Mouse (Mus musculus) embryonic fibroblast, embryonic 13.5 days (primary cell): ENCODE measurements around the gene Rnf169.

Source experiments
- CTCF ChIP-seq: IDR thresholded peaks from 2 replicates; pipeline ENCODE4 v1.5.1; 2011; ENCODE audit warnings: mild to moderate bottlenecking, control low read depth, low read length, moderate library complexity, borderline replicate concordance; ENCODE audit not compliant: insufficient read depth
- POLR2A ChIP-seq: IDR thresholded peaks from 2 replicates; pipeline ENCODE4 v1.6.1; 2011; ENCODE audit warnings: low read depth, mild to moderate bottlenecking, control low read depth, low read length, moderate library complexity

GRCm38 (mm10) chr7:100010711-100011110, 30.5 kb upstream of the Rnf169 start:
- no peak for TF ChIP-seq CTCF
- TF ChIP-seq POLR2A = no peak
